Mouse (Mus musculus): Measurements from ENCODE around the gene Ferd3l. TPM values are rescaled to one million over a fixed set of nuclear protein-coding genes. Genes with fewer than 3 reads are reported as not detected.

The Ferd3l gene
- polyA plus RNA-seq (2014; fragmentation: Illumina TruSeq; extraction: RNeasy Lipid Tissue Mini Kit (QIAGEN cat#74804); ENCODE audit: low read depth, low replicate concordance): not detected

GRCm38 (mm10) chr12:33928331-33929192 is at the start of gene Ferd3l:
Ferd3l (plus strand) TSS chr12:33928425.

GRCm38 (mm10) chr12:33957400-33958240 is 29.4 kb downstream of the Ferd3l start, which contains the start of gene Twist1:
Twist1 (plus strand) TSS chr12:33957671.

Other genes with a start within 250 kb of the Ferd3l start
- 2.0 TPM for gene Twist1, start 29.2 kb downstream of the Ferd3l start, polyA plus RNA-seq (2014; fragmentation: Illumina TruSeq; extraction: RNeasy Lipid Tissue Mini Kit (QIAGEN cat#74804); ENCODE audit: low read depth, low replicate concordance)